Mouse (Mus musculus) cerebellum, adult (tissue): ENCODE results near the gene Erlec1.

Experiments
- ATAC-seq: cut with Nextera tagmentation; 2 replicates; pipeline ENCODE4 v1.9.2; 2017; ENCODE audit warnings: mild to moderate bottlenecking, moderate library complexity, mixed read lengths; ENCODE audit not compliant: insufficient number of reproducible peaks, low FRiP score, low TSS enrichment

The Erlec1 gene

GRCm38 (mm10) chr11:30954279-30954725, at the start of gene Erlec1:
Gene Erlec1 (minus strand): TSS chr11:30954335.
- peak; percentile 96 for ATAC-seq

- no peak for ATAC-seq
Measured at GRCm38 (mm10) chr11:31001169-31001908, 47.2 kb upstream of the Erlec1 start.

- ATAC-seq, result no peak
Measured at GRCm38 (mm10) chr11:31000028-31000427, 45.9 kb upstream of the Erlec1 start.

- ATAC-seq, result no peak
Measured at GRCm38 (mm10) chr11:30998704-30999103, 44.6 kb upstream of the Erlec1 start.

- ATAC-seq, result no peak
Measured at GRCm38 (mm10) chr11:30998199-30998598, 44.1 kb upstream of the Erlec1 start.

- no peak for ATAC-seq
Measured at GRCm38 (mm10) chr11:30996670-30997069, 42.5 kb upstream of the Erlec1 start.

- peak; percentile 56; the same call in 1 of the 2 replicates for ATAC-seq
Measured at GRCm38 (mm10) chr11:30986625-30987017, 32.5 kb upstream of the Erlec1 start.

GRCm38 (mm10) chr11:30985877-30986624, 31.9 kb upstream of the Erlec1 start, which contains the start of gene Chac2:
Gene Chac2 (minus strand): TSS chr11:30986350.
- ATAC-seq, result peak; percentile 95

- ATAC-seq, result no peak
Measured at GRCm38 (mm10) chr11:30985237-30985636, 31.1 kb upstream of the Erlec1 start.

- ATAC-seq, result peak; percentile 85
Measured at GRCm38 (mm10) chr11:30953469-30954154, 523 bp downstream of the Erlec1 start.

- no peak for ATAC-seq
Measured at GRCm38 (mm10) chr11:30952829-30953228, 1.3 kb downstream of the Erlec1 start.

GRCm38 (mm10) chr11:30943522-30943921, 10.6 kb downstream of the Erlec1 start:
- ATAC-seq, result peak; percentile 81

GRCm38 (mm10) chr11:30928498-30928897, 25.6 kb downstream of the Erlec1 start:
- no peak for ATAC-seq

GRCm38 (mm10) chr11:30928079-30928478, 26.1 kb downstream of the Erlec1 start:
- ATAC-seq, result no peak

GRCm38 (mm10) chr11:30923283-30923682, 30.9 kb downstream of the Erlec1 start:
- ATAC-seq, result no peak

GRCm38 (mm10) chr11:30920641-30921040, 33.5 kb downstream of the Erlec1 start:
- ATAC-seq, result no peak

- no peak for ATAC-seq
Measured at GRCm38 (mm10) chr11:30912311-30912710, 41.8 kb downstream of the Erlec1 start.

GRCm38 (mm10) chr11:30899312-30899711, 54.8 kb downstream of the Erlec1 start:
- no peak for ATAC-seq

GRCm38 (mm10) chr11:30896201-30896600, 57.9 kb downstream of the Erlec1 start:
- no peak for ATAC-seq

- no peak for ATAC-seq
Measured at GRCm38 (mm10) chr11:30888153-30888552, 66.0 kb downstream of the Erlec1 start.
